10 mouse cellular contexts compared by ENCODE assay signal in the genomic region with DNA sequence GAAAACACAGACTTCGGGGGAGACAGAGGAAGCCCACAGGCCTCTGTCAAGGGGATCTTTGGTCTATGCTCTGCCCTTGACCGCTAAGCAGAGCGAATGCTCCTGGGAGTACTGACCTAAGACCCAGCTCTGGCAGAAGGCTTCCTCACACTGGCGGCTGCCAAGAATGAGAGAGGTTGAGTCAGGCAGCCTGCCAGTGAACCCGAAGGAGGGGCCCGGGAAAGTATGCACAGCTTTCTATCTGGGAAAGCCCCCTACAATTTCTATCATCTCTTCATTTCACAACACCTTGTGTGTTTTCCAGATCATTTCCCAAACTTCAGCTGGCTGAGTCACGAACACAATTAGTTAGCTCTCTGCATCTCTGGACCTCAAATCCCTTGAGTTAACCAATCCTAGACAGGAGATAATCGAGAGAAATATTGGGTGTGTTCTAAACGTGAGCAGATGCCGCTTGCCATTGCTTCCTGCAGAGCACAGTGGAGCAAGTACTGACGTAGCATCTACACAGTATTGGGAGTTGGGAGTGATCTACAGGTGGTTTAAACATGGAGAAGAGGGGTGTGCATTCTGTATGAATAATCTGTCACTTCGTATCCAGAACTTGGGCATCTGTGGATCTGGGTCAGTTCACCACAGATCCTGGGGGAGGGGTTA. TPM values are rescaled to one million over a fixed set of nuclear protein-coding genes. Genes with fewer than 3 reads are reported as not detected.
DNase-seq lines count a peak whose midpoint lies in the region; ATAC-seq and TF ChIP-seq lines count a peak whose summit lies in the region.
"Had no signal": no experiment of that assay in that cellular context is flagged by ENCODE, and none has a peak within 500 bp of the region (broad histone marks: within the 10 kb centered on the region; RNA-seq: fewer than 3 reads in every experiment).

No protein-coding gene starts in this region.

- H3K4me2 ChIP-seq in kidney, embryonic 15.5 days, result peak overlapping the region; percentile 19; the same call in 1 of the 2 replicates
- H3K4me2 ChIP-seq in forebrain, embryonic 16.5 days (ENCODE audit: low read length), result no peak overlapping the region
- no peak overlapping the region for H3K4me2 ChIP-seq in midbrain, embryonic 13.5 days (replicated peaks)

- intact Hi-C loops in gastrocnemius, postnatal 36 days (cut with DNase I), result loop anchor here (5.0 kb wide), 1 partner anchor 35 kb away; no protein-coding TSS in a partner anchor

- no peak overlapping the region for H3K4me3 ChIP-seq in liver, adult 2 months (ENCODE audit: insufficient read depth, low read depth, low read length)
- no peak overlapping the region for H3K4me3 ChIP-seq in kidney, embryonic 15.5 days (replicated peaks)
- no peak overlapping the region for H3K4me3 ChIP-seq in forebrain, embryonic 16.5 days (replicated peaks; ENCODE audit: low read length)
- H3K4me3 ChIP-seq in midbrain, embryonic 13.5 days (replicated peaks), result no peak overlapping the region

- H3K9ac ChIP-seq in liver, adult 2 months (ENCODE audit: low read depth, low read length), result no peak overlapping the region
- no peak overlapping the region; the same call in 1 of the 2 replicates for H3K9ac ChIP-seq in kidney, embryonic 15.5 days
- H3K9ac ChIP-seq in forebrain, embryonic 16.5 days (replicated peaks; ENCODE audit: low read depth, low read length), result no peak overlapping the region
- H3K9ac ChIP-seq in midbrain, embryonic 13.5 days (replicated peaks), result no peak overlapping the region

- TF ChIP-seq CTCF in liver, adult 2 months (IDR thresholded peaks at IDR 0.05; ENCODE audit: low read depth, low read length), result no peak

- DNase-seq in liver, adult 2 months (ENCODE audit: extremely low read depth, low read depth, low spot score), result peak; percentile 70
- no peak for DNase-seq in liver
- DNase-seq in gastrocnemius, postnatal 36 days, result peak; percentile 40 to 45
- DNase-seq in lung, postnatal 4 days, result peak; percentile 74 to 87
- DNase-seq in left cerebral cortex, adult 18-20 months (ENCODE audit: low spot score in 2 of 2), result no peak

- no peaks in the 10 kb centered on the region for H3K9me3 ChIP-seq in kidney, embryonic 15.5 days (replicated peaks)
- no peaks in the 10 kb centered on the region for H3K9me3 ChIP-seq in forebrain, embryonic 16.5 days (ENCODE audit: control insufficient read depth, low read length)
- H3K9me3 ChIP-seq in midbrain, embryonic 13.5 days, result no peaks in the 10 kb centered on the region

- TF ChIP-seq POLR2A in liver, adult 2 months (IDR thresholded peaks at IDR 0.05; ENCODE audit: extremely low read depth, insufficient read depth, low read length), result no peak

- peaks cover 21% of the 10 kb centered on the region for H3K4me1 ChIP-seq in liver, adult 2 months (ENCODE audit: control insufficient read depth, insufficient read depth, low read length)
- H3K4me1 ChIP-seq in kidney, embryonic 15.5 days, result peaks cover 33% of the 10 kb centered on the region
- no peaks in the 10 kb centered on the region; the same call in 1 of the 2 replicates for H3K4me1 ChIP-seq in forebrain, embryonic 16.5 days (replicated peaks; ENCODE audit: control insufficient read depth, insufficient read depth, low read length)
- H3K4me1 ChIP-seq in midbrain, embryonic 13.5 days (replicated peaks), result 0 out of 2 replicates have a peak, but pooled peaks cover 2% of the 10 kb centered on the region

- WGBS in liver, adult 2 months, result 14% methylated on average over 12 of the region's 12 CpGs
- WGBS in kidney, embryonic 15.5 days, result 46% methylated on average over 12 of the region's 12 CpGs
- 55% methylated on average over 12 of the region's 12 CpGs for WGBS in forebrain, embryonic 16.5 days
- 72% methylated on average over 12 of the region's 12 CpGs for WGBS in midbrain, embryonic 13.5 days

- no peaks in the 10 kb centered on the region for H3K36me3 ChIP-seq in liver, adult 2 months (ENCODE audit: control insufficient read depth, insufficient read depth, low read length)
- no peaks in the 10 kb centered on the region for H3K36me3 ChIP-seq in kidney, embryonic 15.5 days
- H3K36me3 ChIP-seq in forebrain, embryonic 16.5 days (ENCODE audit: control insufficient read depth, insufficient read depth), result no peaks in the 10 kb centered on the region
- no peaks in the 10 kb centered on the region for H3K36me3 ChIP-seq in midbrain, embryonic 13.5 days

- no peaks in the 10 kb centered on the region for H3K79me2 ChIP-seq in liver, adult 2 months (ENCODE audit: control insufficient read depth, insufficient read depth, low read length)

- H3K27ac ChIP-seq in liver, adult 2 months (replicated peaks; ENCODE audit: insufficient read depth, low read depth, low read length), result peak overlapping the region; percentile 43
- H3K27ac ChIP-seq in kidney, embryonic 15.5 days, result peak overlapping the region; percentile 90
- no peak overlapping the region for H3K27ac ChIP-seq in forebrain, embryonic 16.5 days (ENCODE audit: low read length)
- H3K27ac ChIP-seq in midbrain, embryonic 13.5 days, result no peak overlapping the region

- H3K27me3 ChIP-seq in liver, adult 2 months (ENCODE audit: control insufficient read depth, insufficient read depth, low read length), result no peaks in the 10 kb centered on the region
- no peaks in the 10 kb centered on the region for H3K27me3 ChIP-seq in kidney, embryonic 15.5 days
- no peaks in the 10 kb centered on the region for H3K27me3 ChIP-seq in forebrain, embryonic 16.5 days (replicated peaks; ENCODE audit: control insufficient read depth, insufficient read depth, low read length)
- H3K27me3 ChIP-seq in midbrain, embryonic 13.5 days, result no peaks in the 10 kb centered on the region

- no peak for ATAC-seq in kidney, embryonic 15.5 days (replicated peaks; ENCODE audit: low FRiP score)
- ATAC-seq in forebrain, embryonic 16.5 days, result no peak
- ATAC-seq in midbrain, embryonic 13.5 days, result no peak

RNA-seq across cellular contexts. Expression of gene Ifnar2, which starts 9.8 kb away (rescaled TPM):
- 69.1 and 84.2 TPM in 2 replicates for total RNA-seq in liver, adult 2 months (2014; rRNA removed)
- polyA plus RNA-seq in liver, adult 2 months (2012; rRNA removed), result 115 and 144 TPM in 2 replicates
- total RNA-seq in gastrocnemius, postnatal 36 days (2021), result 1 to 10 TPM; 7.1 to 7.3 TPM
- 50.5 and 51.8 TPM in 2 replicates for polyA plus RNA-seq in kidney, embryonic 15.5 days (2015; fragmentation: Nextera tagmentation; extraction: Ambion mirVana)
- 44.2 and 50.3 TPM in 2 replicates for polyA plus RNA-seq in forebrain, embryonic 16.5 days (2015; fragmentation: Nextera tagmentation; extraction: Ambion mirVana)
- 28.3 and 31.6 TPM in 2 replicates for polyA plus RNA-seq in midbrain, embryonic 13.5 days (2015; fragmentation: Nextera tagmentation; extraction: Ambion mirVana)
- 10 to 100 TPM; 21.0 to 23.7 TPM for total RNA-seq in left cerebral cortex, adult 18-20 months (2021)

RNA-seq across cellular contexts. Expression of gene Gm21970, which starts 28.8 kb away (rescaled TPM):
- total RNA-seq in liver, adult 2 months (2014; rRNA removed), result 0.83 TPM in 1 of 2 replicates, not detected in the other
- not detected in 2 replicates for polyA plus RNA-seq in liver, adult 2 months (2012; rRNA removed)
- not detected for total RNA-seq in gastrocnemius, postnatal 36 days (2021)
- not detected in 2 replicates for polyA plus RNA-seq in kidney, embryonic 15.5 days (2015; fragmentation: Nextera tagmentation; extraction: Ambion mirVana)
- not detected in 2 replicates for polyA plus RNA-seq in forebrain, embryonic 16.5 days (2015; fragmentation: Nextera tagmentation; extraction: Ambion mirVana)
- polyA plus RNA-seq in midbrain, embryonic 13.5 days (2015; fragmentation: Nextera tagmentation; extraction: Ambion mirVana), result not detected in 2 replicates
- total RNA-seq in left cerebral cortex, adult 18-20 months (2021), result not detected
- total RNA-seq: ES-E14; gastrocnemius, postnatal 4 days had no signal

RNA-seq across cellular contexts. Expression of gene Il10rb, which starts 43.2 kb away (rescaled TPM):
- total RNA-seq in liver, adult 2 months (2014; rRNA removed), result 7.3 and 9.5 TPM in 2 replicates
- polyA plus RNA-seq in liver, adult 2 months (2012; rRNA removed), result 5.0 and 5.1 TPM in 2 replicates
- 1 to 10 TPM; 6.6 to 6.7 TPM for total RNA-seq in gastrocnemius, postnatal 36 days (2021)
- 29.9 and 31.0 TPM in 2 replicates for polyA plus RNA-seq in kidney, embryonic 15.5 days (2015; fragmentation: Nextera tagmentation; extraction: Ambion mirVana)
- 8.9 and 10.7 TPM in 2 replicates for polyA plus RNA-seq in forebrain, embryonic 16.5 days (2015; fragmentation: Nextera tagmentation; extraction: Ambion mirVana)
- polyA plus RNA-seq in midbrain, embryonic 13.5 days (2015; fragmentation: Nextera tagmentation; extraction: Ambion mirVana), result 7.1 and 7.6 TPM in 2 replicates
- 1 to 10 TPM; 9.8 to 9.9 TPM for total RNA-seq in left cerebral cortex, adult 18-20 months (2021)

Comparison
In these comparisons a context has a peak if more than half of its experiments do, and no peak if none do; other contexts are left out.
1. DNase-seq: peak in liver, adult 2 months (single experiment), gastrocnemius, postnatal 36 days (2 of 2) and lung, postnatal 4 days (2 of 2); none in liver (single experiment) and left cerebral cortex, adult 18-20 months (0 of 2).
2. H3K27ac ChIP-seq: peak in liver, adult 2 months (single experiment) and kidney, embryonic 15.5 days (single experiment); none in forebrain, embryonic 16.5 days (single experiment) and midbrain, embryonic 13.5 days (single experiment).